Mouse (Mus musculus) limb, embryonic 14.5 days (tissue): ENCODE results near the gene Rbm19. TPM values are rescaled to one million over a fixed set of nuclear protein-coding genes. Genes with fewer than 3 reads are reported as not detected.

ENCODE experiments used
- ATAC-seq: fragments of 200-750 bp; cut with Nextera tagmentation; 2 replicates; pipeline ENCODE4 v1.8.0; 2017; ENCODE audit warnings: low read depth, moderate number of reproducible peaks, moderate TSS enrichment; ENCODE audit not compliant: low FRiP score
- DNase-seq: peaks from one replicate; pipeline ENCODE4 v3.0.0-alpha.2; 2015; ENCODE audit warnings: low spot score
- H3K27ac ChIP-seq: fragments of 300-500 bp; sonication (generic); replicated peaks from 2 replicates; pipeline ENCODE4 v1.5.1; 2014; ENCODE audit warnings: low read depth, mild to moderate bottlenecking, low read length, moderate library complexity, mixed read lengths
- H3K27me3 ChIP-seq: fragments of 300-500 bp; sonication (generic); 2 replicates; pipeline ENCODE4 v1.6.1; 2014; ENCODE audit warnings: low read length, mixed read lengths; ENCODE audit not compliant: control insufficient read depth, insufficient read depth
- H3K36me3 ChIP-seq: fragments of 300-500 bp; sonication (generic); 2 replicates; pipeline ENCODE4 v1.6.1; 2014; ENCODE audit warnings: mild to moderate bottlenecking, low read length, moderate library complexity, mixed read lengths; ENCODE audit not compliant: control insufficient read depth, insufficient read depth
- H3K4me1 ChIP-seq: fragments of 300-500 bp; sonication (generic); 2 replicates; pipeline ENCODE4 v1.6.1; 2014; ENCODE audit warnings: antibody characterized with exemption, low read length, mixed read lengths; ENCODE audit not compliant: control insufficient read depth, insufficient read depth
- H3K4me2 ChIP-seq: fragments of 300-500 bp; sonication (generic); replicated peaks from 2 replicates; pipeline ENCODE4 v1.6.1; 2014; ENCODE audit warnings: low read depth, mild to moderate bottlenecking, low read length, moderate library complexity; ENCODE audit not compliant: severe bottlenecking
- H3K4me3 ChIP-seq: fragments of 300-500 bp; sonication (generic); replicated peaks from 2 replicates; pipeline ENCODE4 v1.5.1; 2014; ENCODE audit warnings: low read length
- H3K9ac ChIP-seq: fragments of 300-500 bp; sonication (generic); 2 replicates; pipeline ENCODE4 v1.6.1; 2014; ENCODE audit warnings: mild to moderate bottlenecking, low read depth, low read length, moderate library complexity; ENCODE audit not compliant: severe bottlenecking
- H3K9me3 ChIP-seq: fragments of 300-500 bp; sonication (generic); 2 replicates; pipeline ENCODE4 v1.6.1; 2016; ENCODE audit warnings: low read length; ENCODE audit not compliant: control insufficient read depth
- POLR2A ChIP-seq: fragments of 200-500 bp; IDR thresholded peaks from 2 replicates; pipeline ENCODE4 v1.8.0; 2012; ENCODE audit warnings: inconsistent platforms, mild to moderate bottlenecking, moderate library complexity, borderline replicate concordance; ENCODE audit not compliant: insufficient read depth, insufficient read length; ENCODE audit errors: extremely low read depth
- WGBS: fragments of 180-500 bp; shearing (Covaris S2); extraction: QIAGEN DNeasy Blood & Tissue Kit; methylation state at CpG from one replicate; pipeline ENCODE4 v1.1.7; 2014; 5-methylcytosine and 5-hydroxymethylcytosine counted together
- polyA plus RNA-seq, 2 experiments: library from polyadenylated mRNA; depleted of rRNA in 1 of 2; stranded (reverse) in 1 of 2; unstranded in 1 of 2; fragments of >200 nt; fragmentation: Nextera tagmentation in 1 of 2; extraction: Ambion mirVana in 1 of 2; gene quantifications; 2 replicates each; pipeline versions ENCODE4 v1.2.1 to v1.2.3; 2012 to 2014

The Rbm19 gene
- polyA plus RNA-seq, 2 experiments = 11.6 to 16.7 TPM

- H3K9me3 ChIP-seq = no peaks in the 10 kb centered on the region
- no peaks in the 10 kb centered on the region for H3K36me3 ChIP-seq
- H3K4me3 ChIP-seq = no peak overlapping the region
- no peak overlapping the region for H3K9ac ChIP-seq
- H3K4me1 ChIP-seq = no peaks in the 10 kb centered on the region
- ATAC-seq (peak; percentile 58; the same call in 1 of the 2 replicates), DNase-seq (peak; percentile 91)
- no peak overlapping the region for H3K4me2 ChIP-seq
- H3K27ac ChIP-seq = no peak overlapping the region
- no peaks in the 10 kb centered on the region for H3K27me3 ChIP-seq
- TF ChIP-seq POLR2A = no peak
- WGBS = 2% methylated on average over 16 of the region's 16 CpGs
Observed at GRCm38 (mm10) chr5:120088561-120088960, 27.7 kb upstream of the Rbm19 start.

DNA sequence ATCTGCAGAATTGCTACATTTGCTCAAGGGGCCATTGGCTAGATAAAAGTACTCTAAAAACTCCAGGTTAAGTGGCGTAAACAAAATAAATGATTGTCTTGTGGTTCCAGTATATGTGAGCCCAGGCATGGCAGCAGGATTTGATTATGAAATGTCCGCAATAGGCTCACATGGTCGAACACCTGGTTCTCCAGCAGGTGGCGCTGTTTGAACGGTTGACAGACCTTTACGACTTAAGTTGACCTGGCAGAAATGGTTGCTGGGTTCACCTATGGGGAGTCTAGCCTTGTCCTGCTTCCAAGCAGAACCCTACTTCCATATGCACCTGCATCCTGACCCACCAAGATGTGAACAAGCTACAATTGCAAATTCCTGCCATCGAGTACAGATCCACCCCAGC lies 21.7 kb upstream of the Rbm19 start:
- TF ChIP-seq POLR2A = no peak
- Histone ChIP-seq H3K4me3 (no peak overlapping the region), H3K9ac (no peak overlapping the region), H3K4me2 (no peak overlapping the region), H3K4me1 (peaks cover 2% of the 10 kb centered on the region; the same call in 1 of the 2 replicates), H3K9me3 (no peaks in the 10 kb centered on the region), H3K36me3 (no peaks in the 10 kb centered on the region), H3K27ac (no peak overlapping the region), H3K27me3 (no peaks in the 10 kb centered on the region)
- 52% methylated on average over 7 of the region's 7 CpGs for WGBS
- ATAC-seq (no peak), DNase-seq (no peak)

DNA sequence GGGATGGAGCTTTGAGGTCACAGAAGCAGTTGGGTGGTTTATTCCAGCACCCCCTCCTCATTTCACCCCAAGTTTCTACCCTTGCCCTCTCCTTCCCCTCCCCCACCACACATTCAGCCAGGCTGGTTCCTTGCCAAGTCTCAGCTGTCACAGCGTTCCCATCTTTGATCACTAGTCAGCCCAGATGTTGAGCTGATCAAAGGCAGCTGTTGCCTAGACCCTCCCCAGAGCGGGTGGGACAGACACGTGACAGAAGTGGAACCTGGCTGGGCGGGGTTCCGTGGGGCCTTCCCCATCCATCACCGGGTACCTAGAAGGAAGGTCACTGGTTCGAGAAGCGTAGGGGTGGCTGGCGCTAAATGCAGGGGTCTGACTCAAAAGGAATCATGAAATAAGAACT lies 19.2 kb upstream of the Rbm19 start:
- no peak overlapping the region for H3K27ac ChIP-seq
- H3K9ac ChIP-seq = no peak overlapping the region
- H3K36me3 ChIP-seq = no peaks in the 10 kb centered on the region
- DNase-seq = peak; percentile 40
- H3K4me3 ChIP-seq = no peak overlapping the region
- no peak for TF ChIP-seq POLR2A
- H3K9me3 ChIP-seq = no peaks in the 10 kb centered on the region
- no peak for ATAC-seq
- H3K4me1 ChIP-seq = peaks cover 2% of the 10 kb centered on the region; the same call in 1 of the 2 replicates
- WGBS = 21% methylated on average over 9 of the region's 9 CpGs
- H3K27me3 ChIP-seq = no peaks in the 10 kb centered on the region
- H3K4me2 ChIP-seq = no peak overlapping the region

DNA sequence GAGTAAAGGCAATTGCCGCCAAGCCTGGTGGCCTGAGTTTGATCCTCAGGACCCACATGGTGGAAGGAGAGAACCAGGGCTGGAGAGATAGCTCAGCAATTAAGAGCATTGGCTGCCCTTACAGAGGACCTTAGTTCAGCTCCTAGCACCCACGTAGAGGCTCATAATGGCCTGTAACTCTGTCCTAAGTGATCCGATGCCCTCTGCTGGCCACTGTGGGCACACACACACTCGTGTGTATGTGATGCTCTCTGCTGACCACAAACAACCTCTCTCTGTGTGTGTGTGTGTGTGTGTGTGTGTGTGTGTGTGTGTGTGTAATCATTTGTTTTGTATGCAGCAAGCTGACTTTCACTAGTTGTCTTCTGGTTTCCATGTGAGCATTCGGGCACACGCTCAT lies 15.5 kb upstream of the Rbm19 start:
- Histone ChIP-seq H3K9me3 (no peaks in the 10 kb centered on the region), H3K27ac (no peak overlapping the region), H3K27me3 (no peaks in the 10 kb centered on the region), H3K4me1 (peaks cover 2% of the 10 kb centered on the region; the same call in 1 of the 2 replicates), H3K36me3 (no peaks in the 10 kb centered on the region), H3K9ac (no peak overlapping the region), H3K4me2 (no peak overlapping the region), H3K4me3 (no peak overlapping the region)
- TF ChIP-seq POLR2A = no peak
- DNase-seq = no peak
- ATAC-seq = no peak
- 92% methylated on average over 6 of the region's 6 CpGs for WGBS

DNA sequence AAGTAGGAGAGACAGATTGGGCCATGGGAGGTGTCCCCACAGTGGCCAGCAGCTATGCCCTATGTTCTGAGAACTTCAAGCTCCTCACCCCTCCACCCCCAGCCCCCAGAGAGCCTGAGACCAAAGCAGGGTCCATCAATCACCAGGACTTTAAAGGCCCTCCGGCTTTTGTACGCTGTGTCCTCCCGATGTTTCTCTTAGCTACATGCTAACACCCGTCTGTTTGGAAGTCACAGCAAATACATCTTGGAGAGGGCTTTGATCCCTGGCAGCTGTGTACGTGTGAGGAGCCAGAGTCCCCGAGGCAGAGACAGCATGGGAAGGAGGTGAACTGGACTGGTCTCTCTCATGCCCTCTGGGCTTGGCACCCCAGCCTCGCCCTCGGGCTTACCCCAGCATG lies 14.2 kb upstream of the Rbm19 start:
- H3K4me2 ChIP-seq = no peak overlapping the region
- no peaks in the 10 kb centered on the region for H3K36me3 ChIP-seq
- no peak overlapping the region for H3K9ac ChIP-seq
- DNase-seq = no peak
- no peak for TF ChIP-seq POLR2A
- H3K27ac ChIP-seq = no peak overlapping the region
- ATAC-seq = no peak
- WGBS = 36% methylated on average over 8 of the region's 8 CpGs
- no peaks in the 10 kb centered on the region for H3K27me3 ChIP-seq
- H3K4me1 ChIP-seq = peaks cover 2% of the 10 kb centered on the region; the same call in 1 of the 2 replicates
- H3K9me3 ChIP-seq = no peaks in the 10 kb centered on the region
- H3K4me3 ChIP-seq = no peak overlapping the region

- ATAC-seq (no peak), DNase-seq (peak; percentile 42)
- no peak overlapping the region for H3K4me2 ChIP-seq
- no peaks in the 10 kb centered on the region for H3K9me3 ChIP-seq
- 10% methylated on average over 12 of the region's 12 CpGs for WGBS
- no peak overlapping the region for H3K27ac ChIP-seq
- H3K4me1 ChIP-seq = no peaks in the 10 kb centered on the region
- no peak overlapping the region for H3K9ac ChIP-seq
- H3K4me3 ChIP-seq = no peak overlapping the region
- H3K27me3 ChIP-seq = no peaks in the 10 kb centered on the region
- no peaks in the 10 kb centered on the region for H3K36me3 ChIP-seq
- TF ChIP-seq POLR2A = no peak
Observed at GRCm38 (mm10) chr5:120102732-120103131, 13.5 kb upstream of the Rbm19 start.
